Mouse (Mus musculus) c-Kit-negative CD71-positive TER-119-positive erythroid progenitor cells, embryonic 14.5 days (primary cell): ENCODE data around the gene F2r.

ENCODE experiments used
- DNase-seq: peaks from one replicate; pipeline ENCODE4 v3.0.0-alpha.2; 2013; ENCODE audit warnings: low read depth, low spot score

The F2r gene

GRCm38 (mm10) chr13:95618309-95618712 lies at the start of gene F2r:
F2r (minus strand) TSS chr13:95618487.
- DNase-seq: peak; percentile 56

- DNase-seq: no peak
These were observed 49.0 kb upstream of the F2r start for GRCm38 (mm10) chr13:95667260-95667659.

GRCm38 (mm10) chr13:95665644-95666356 lies 47.5 kb upstream of the F2r start:
- no peak for DNase-seq

- no peak for DNase-seq
These were observed 45.5 kb upstream of the F2r start for GRCm38 (mm10) chr13:95663834-95664233.

GRCm38 (mm10) chr13:95659432-95659831 lies 41.1 kb upstream of the F2r start:
- no peak for DNase-seq

GRCm38 (mm10) chr13:95657171-95657570 lies 38.9 kb upstream of the F2r start:
- DNase-seq: no peak

GRCm38 (mm10) chr13:95655284-95655683 lies 37.0 kb upstream of the F2r start:
- DNase-seq: no peak

- no peak for DNase-seq
These were observed 35.4 kb upstream of the F2r start for GRCm38 (mm10) chr13:95653696-95654095.

GRCm38 (mm10) chr13:95651870-95652668 lies 33.8 kb upstream of the F2r start:
- DNase-seq: no peak

- DNase-seq: no peak
These were observed 31.7 kb upstream of the F2r start for GRCm38 (mm10) chr13:95649941-95650340.

- no peak for DNase-seq
These were observed 29.0 kb upstream of the F2r start for GRCm38 (mm10) chr13:95647248-95647647.

- DNase-seq: no peak
These were observed 28.4 kb upstream of the F2r start for GRCm38 (mm10) chr13:95646687-95647111.

GRCm38 (mm10) chr13:95643740-95644139 lies 25.5 kb upstream of the F2r start:
- no peak for DNase-seq

GRCm38 (mm10) chr13:95641061-95641986 lies 23.0 kb upstream of the F2r start:
- DNase-seq: no peak

GRCm38 (mm10) chr13:95640408-95640807 lies 22.1 kb upstream of the F2r start:
- DNase-seq: no peak

GRCm38 (mm10) chr13:95639336-95640116 lies 21.2 kb upstream of the F2r start:
- DNase-seq: no peak

GRCm38 (mm10) chr13:95638894-95639293 lies 20.6 kb upstream of the F2r start:
- DNase-seq: no peak

GRCm38 (mm10) chr13:95637737-95638136 lies 19.4 kb upstream of the F2r start:
- DNase-seq: no peak

GRCm38 (mm10) chr13:95635301-95635700 lies 17.0 kb upstream of the F2r start:
- no peak for DNase-seq

GRCm38 (mm10) chr13:95634451-95634850 lies 16.2 kb upstream of the F2r start:
- DNase-seq: no peak

GRCm38 (mm10) chr13:95633384-95633783 lies 15.1 kb upstream of the F2r start:
- DNase-seq: no peak
